Comparison of ENCODE assay signal across 21 mouse cellular contexts in genomic region chr13:12108955-12109354, GRCm38 (mm10). TPM values are rescaled to one million over a fixed set of nuclear protein-coding genes. Genes with fewer than 3 reads are reported as not detected.
"Had no signal": no experiment of that assay in that cellular context is flagged by ENCODE, and none has a peak within 500 bp of the region (broad histone marks: within the 10 kb centered on the region; RNA-seq: fewer than 3 reads in every experiment).

No protein-coding gene starts in this region.

- H3K9ac ChIP-seq: kidney, embryonic 15.5 days; limb, embryonic 13.5 days; lung, embryonic 15.5 days; midbrain, embryonic 13.5 days; neural tube, embryonic 13.5 days had no signal

- H3K4me3 ChIP-seq: kidney, embryonic 15.5 days; left cerebral cortex, adult 2 months; limb, embryonic 13.5 days; lung, embryonic 15.5 days; megakaryocyte, embryonic 14.5 days; midbrain, embryonic 10.5 days; midbrain, embryonic 13.5 days; myocyte; neural tube, embryonic 13.5 days had no signal

- H3K9me3 ChIP-seq: kidney, embryonic 15.5 days; limb, embryonic 13.5 days; lung, embryonic 15.5 days; megakaryocyte, embryonic 14.5 days; midbrain, embryonic 10.5 days; midbrain, embryonic 13.5 days; neural tube, embryonic 13.5 days had no signal

- H3K4me2 ChIP-seq: kidney, embryonic 15.5 days; limb, embryonic 13.5 days; lung, embryonic 15.5 days; midbrain, embryonic 13.5 days; neural tube, embryonic 13.5 days had no signal

- H3K27ac ChIP-seq: kidney, embryonic 15.5 days; left cerebral cortex, adult 2 months; limb, embryonic 13.5 days; lung, embryonic 15.5 days; midbrain, embryonic 10.5 days; midbrain, embryonic 13.5 days; neural tube, embryonic 13.5 days; stomach, postnatal 0 days had no signal

- ATAC-seq: midbrain, embryonic 13.5 days; midbrain, embryonic 16.5 days had no signal

- DNase-seq: kidney, adult 11 months; kidney, adult 8-10 months; kidney, postnatal 10 days; kidney, postnatal 36 days; layer of hippocampus, postnatal 36 days; lung, adult 18-20 months; lung, postnatal 10 days; lung, postnatal 36 days; thymus, postnatal 25 days had no signal

- H3K36me3 ChIP-seq: kidney, embryonic 15.5 days; limb, embryonic 13.5 days; lung, embryonic 15.5 days; midbrain, embryonic 10.5 days; midbrain, embryonic 13.5 days; neural tube, embryonic 13.5 days had no signal

RNA-seq across cellular contexts. Expression of gene Ryr2, which starts 2.2 kb away (rescaled TPM):
- polyA plus RNA-seq: liver, adult 2 months; myocyte had no signal
